ENCODE assay signal across 8 mouse cellular contexts in the genomic region with DNA sequence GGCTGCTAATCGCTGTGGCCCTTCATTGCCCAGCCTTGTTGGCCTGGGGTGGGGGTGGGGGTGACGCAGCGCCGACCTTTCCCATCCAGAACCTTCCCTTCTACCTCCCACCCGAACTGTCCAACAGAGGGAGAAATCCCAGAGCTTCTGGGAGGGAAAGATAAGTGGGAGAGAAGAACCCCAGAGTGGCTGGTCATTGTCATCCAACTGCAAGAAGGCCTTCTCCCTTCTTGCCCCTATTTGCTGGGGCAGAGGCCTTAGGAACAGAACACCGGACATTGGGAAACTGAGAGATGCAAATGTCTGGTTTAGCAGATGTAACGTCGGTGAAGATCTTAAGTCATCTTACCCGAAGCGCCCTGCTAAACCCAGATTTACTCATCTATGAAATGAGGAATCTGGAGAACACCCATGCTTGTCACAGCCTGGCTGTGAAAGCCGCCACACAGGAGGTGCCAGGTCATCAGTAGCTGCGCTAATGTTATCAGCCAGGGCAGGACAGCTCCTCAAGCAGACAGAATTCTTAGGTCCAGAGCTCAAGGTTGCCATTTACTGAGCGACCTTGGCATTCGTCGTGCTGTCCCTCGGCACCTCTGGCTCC. TPM values are rescaled to one million over a fixed set of nuclear protein-coding genes. Genes with fewer than 3 reads are reported as not detected.
DNase-seq lines count a peak whose midpoint lies in the region; ATAC-seq and TF ChIP-seq lines count a peak whose summit lies in the region.

No protein-coding gene starts in this region.

- H3K27ac ChIP-seq in layer of hippocampus, adult 2 months, result peak overlapping the region; percentile 75; the same call in 1 of the 2 replicates
- H3K27ac ChIP-seq in embryonic facial prominence, embryonic 14.5 days (replicated peaks; ENCODE audit: low read depth, low read length), result 0 out of 2 replicates have a peak overlapping the region, but pooled peaks have one; percentile 75
- peak overlapping the region; percentile 91 for H3K27ac ChIP-seq in limb, embryonic 10.5 days
- H3K27ac ChIP-seq in neural tube, embryonic 15.5 days (replicated peaks), result no peak overlapping the region

- 36% methylated on average over 16 of the region's 16 CpGs for WGBS in embryonic facial prominence, embryonic 14.5 days
- 18% methylated on average over 16 of the region's 16 CpGs for WGBS in limb, embryonic 10.5 days
- 22% methylated on average over 16 of the region's 16 CpGs for WGBS in neural tube, embryonic 15.5 days

- H3K36me3 ChIP-seq in embryonic facial prominence, embryonic 14.5 days (ENCODE audit: control insufficient read depth, insufficient read depth, low read length), result no peaks in the 10 kb centered on the region
- H3K36me3 ChIP-seq in limb, embryonic 10.5 days, result no peaks in the 10 kb centered on the region
- H3K36me3 ChIP-seq in neural tube, embryonic 15.5 days, result no peaks in the 10 kb centered on the region

- peaks cover 29% of the 10 kb centered on the region for H3K4me1 ChIP-seq in embryonic facial prominence, embryonic 14.5 days (ENCODE audit: control insufficient read depth, insufficient read depth, low read length)
- H3K4me1 ChIP-seq in limb, embryonic 10.5 days, result peaks cover 67% of the 10 kb centered on the region
- H3K4me1 ChIP-seq in neural tube, embryonic 15.5 days, result peaks cover 41% of the 10 kb centered on the region

- peaks cover 13% of the 10 kb centered on the region; the same call in 1 of the 2 replicates for H3K27me3 ChIP-seq in embryonic facial prominence, embryonic 14.5 days (replicated peaks; ENCODE audit: control insufficient read depth, insufficient read depth, low read length)
- peaks cover 63% of the 10 kb centered on the region for H3K27me3 ChIP-seq in limb, embryonic 10.5 days (ENCODE audit: low read depth, poor library complexity, severe bottlenecking)
- H3K27me3 ChIP-seq in neural tube, embryonic 15.5 days (replicated peaks), result peaks cover 76% of the 10 kb centered on the region

- H3K9ac ChIP-seq in embryonic facial prominence, embryonic 14.5 days (ENCODE audit: low read depth, low read length), result peak overlapping the region; percentile 66
- H3K9ac ChIP-seq in neural tube, embryonic 15.5 days (replicated peaks), result peak overlapping the region; percentile 47

- no peaks in the 10 kb centered on the region for H3K9me3 ChIP-seq in embryonic facial prominence, embryonic 14.5 days (ENCODE audit: control insufficient read depth, low read length)
- no peaks in the 10 kb centered on the region for H3K9me3 ChIP-seq in limb, embryonic 10.5 days (replicated peaks)
- H3K9me3 ChIP-seq in neural tube, embryonic 15.5 days (replicated peaks), result no peaks in the 10 kb centered on the region

- peak overlapping the region; percentile 67; the same call in 1 of the 2 replicates for H3K4me3 ChIP-seq in layer of hippocampus, adult 2 months
- peak overlapping the region; percentile 67 for H3K4me3 ChIP-seq in embryonic facial prominence, embryonic 14.5 days (ENCODE audit: low read depth, low read length)
- H3K4me3 ChIP-seq in limb, embryonic 10.5 days, result peak overlapping the region; percentile 70
- H3K4me3 ChIP-seq in neural tube, embryonic 15.5 days (replicated peaks), result peak overlapping the region; percentile 54

- TF ChIP-seq CTCF in layer of hippocampus, adult 2 months (conservative IDR thresholded peaks at IDR 0.05), result no peak

- no peak for ATAC-seq in embryonic facial prominence, embryonic 14.5 days (ENCODE audit: low read depth)
- ATAC-seq in neural tube, embryonic 15.5 days (ENCODE audit: low FRiP score), result no peak

- no peak for DNase-seq in layer of hippocampus, adult 2 months (ENCODE audit: low spot score in 2 of 2)
- no peak for DNase-seq in layer of hippocampus, adult 9-10 months (ENCODE audit: low spot score)
- DNase-seq in embryonic facial prominence, embryonic 14.5 days (ENCODE audit: low spot score), result no peak
- no peak for DNase-seq in limb, embryonic 10.5 days (ENCODE audit: low spot score)
- DNase-seq in urinary bladder, postnatal 14 days (ENCODE audit: low spot score), result no peak
- no peak for DNase-seq in natural killer cell, adult 2 months (ENCODE audit: low spot score in 2 of 2)
- DNase-seq in frontal cortex, postnatal 14 days (ENCODE audit: low spot score in 2 of 2), result no peak

- peak overlapping the region; percentile 96 for H3K4me2 ChIP-seq in embryonic facial prominence, embryonic 14.5 days (ENCODE audit: low read depth, low read length)
- H3K4me2 ChIP-seq in neural tube, embryonic 15.5 days, result peak overlapping the region; percentile 97

RNA-seq across cellular contexts. Expression of gene Atoh8, which starts 0.5 kb away (rescaled TPM):
- 1 to 10 TPM; 2.1 to 3.1 TPM for total RNA-seq in layer of hippocampus, adult 2 months (2021)
- polyA plus RNA-seq in embryonic facial prominence, embryonic 14.5 days (2014; fragmentation: Nextera tagmentation; extraction: Ambion mirVana), result 12.1 and 12.9 TPM in 2 replicates
- 24.9 and 28.0 TPM in 2 replicates for polyA plus RNA-seq in limb, embryonic 10.5 days (2016; fragmentation: Nextera tagmentation; extraction: Ambion mirVana)
- 3.1 and 5.1 TPM in 2 replicates for polyA plus RNA-seq in neural tube, embryonic 15.5 days (2015; fragmentation: Nextera tagmentation; extraction: Ambion mirVana)
